Comparison of ENCODE assay signal across 19 mouse cellular contexts in the genomic region with DNA sequence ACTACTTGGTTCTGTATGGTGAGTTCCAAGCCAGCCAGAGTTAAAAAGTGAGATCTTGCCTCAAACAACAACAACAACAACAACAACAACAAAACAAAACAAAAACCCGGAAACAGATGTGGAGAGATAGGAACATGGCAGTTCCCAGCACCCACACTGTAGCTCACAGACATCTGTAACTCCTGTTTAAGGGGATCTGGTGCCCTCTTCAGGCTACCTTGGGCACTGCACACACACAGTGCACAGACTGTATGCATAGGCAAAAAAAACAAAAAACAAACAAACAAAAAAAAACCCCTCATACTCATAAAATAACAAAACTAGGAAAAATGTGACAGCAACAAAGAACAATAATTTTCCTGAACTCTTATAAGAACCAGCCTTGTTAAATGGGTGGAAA. TPM values are rescaled to one million over a fixed set of nuclear protein-coding genes. Genes with fewer than 3 reads are reported as not detected.
DNase-seq lines count a peak whose midpoint lies in the region; ATAC-seq and TF ChIP-seq lines count a peak whose summit lies in the region.
"Had no signal": no experiment of that assay in that cellular context is flagged by ENCODE, and none has a peak within 500 bp of the region (broad histone marks: within the 10 kb centered on the region; RNA-seq: fewer than 3 reads in every experiment).

No protein-coding gene starts in this region.

- WGBS in kidney, adult 2 months, result 95% methylated on average over 1 of the region's 1 CpGs
- 97% methylated on average over 1 of the region's 1 CpGs for WGBS in kidney, embryonic 15.5 days
- 92% methylated on average over 1 of the region's 1 CpGs for WGBS in midbrain, postnatal 0 days
- 88% methylated on average over 1 of the region's 1 CpGs for WGBS in midbrain, embryonic 10.5 days
- WGBS in stomach, postnatal 0 days, result 94% methylated on average over 1 of the region's 1 CpGs

- peaks cover 44% of the 10 kb centered on the region for H3K79me2 ChIP-seq in MEL (ENCODE audit: control insufficient read depth, insufficient read depth, low read length, poor library complexity)

- peak; percentile 27; the same call in 1 of the 2 replicates for TF ChIP-seq CTCF in kidney, adult 2 months (conservative IDR thresholded peaks at IDR 0.05; ENCODE audit: insufficient read depth, insufficient read length, low read depth, low read length)
- peak; percentile 42 for TF ChIP-seq CTCF in midbrain, postnatal 0 days (IDR thresholded peaks at IDR 0.05)
- TF ChIP-seq CTCF in MEL (IDR thresholded peaks at IDR 0.05 in 2 of 3, conservative IDR thresholded peaks at IDR 0.05 in 1 of 3; ENCODE audit: control insufficient read depth in 1 of 3, insufficient read depth in 1 of 3, low read depth in 2 of 3, low read length in 3 of 3, poor library complexity in 1 of 3, severe bottlenecking in 1 of 3), result peak; percentile 53 to 60 (median 54)
- TF ChIP-seq CTCF in stomach, postnatal 0 days (IDR thresholded peaks at IDR 0.05; ENCODE audit: low read depth), result peak; percentile 55

- no peak for TF ChIP-seq EP300 in MEL (IDR thresholded peaks at IDR 0.05; ENCODE audit: low read depth in 1 of 2, low read length in 2 of 2)
- no peak for TF ChIP-seq EP300 in stomach, postnatal 0 days (optimal IDR thresholded peaks at IDR 0.05)

- TF ChIP-seq RAD21 in MEL (IDR thresholded peaks at IDR 0.05; ENCODE audit: low read depth, low read length), result peak; percentile 3

- H3K4me3 ChIP-seq in kidney, adult 2 months (ENCODE audit: insufficient read depth, low read depth, low read length), result no peak overlapping the region
- H3K4me3 ChIP-seq in kidney, embryonic 15.5 days (replicated peaks), result no peak overlapping the region
- H3K4me3 ChIP-seq in midbrain, postnatal 0 days (ENCODE audit: low read depth, low read length), result no peak overlapping the region
- no peak overlapping the region for H3K4me3 ChIP-seq in midbrain, embryonic 10.5 days
- no peak overlapping the region for H3K4me3 ChIP-seq in MEL (ENCODE audit: control insufficient read depth in 1 of 2, insufficient read depth in 1 of 2, low read depth in 2 of 2, low read length in 2 of 2)
- no peak overlapping the region for H3K4me3 ChIP-seq in stomach, postnatal 0 days (ENCODE audit: low read depth, low read length)
- H3K4me3 ChIP-seq: embryonic facial prominence, embryonic 15.5 days; forebrain, embryonic 12.5 days; heart, embryonic 15.5 days had no signal

- H3K4me1 ChIP-seq in kidney, adult 2 months (ENCODE audit: control insufficient read depth, insufficient read depth, low read length), result peaks cover 19% of the 10 kb centered on the region
- H3K4me1 ChIP-seq in kidney, embryonic 15.5 days, result peaks cover 34% of the 10 kb centered on the region
- H3K4me1 ChIP-seq in midbrain, postnatal 0 days (ENCODE audit: insufficient read depth, low read length), result peaks cover 1% of the 10 kb centered on the region; the same call in 1 of the 2 replicates
- peaks cover 41% of the 10 kb centered on the region for H3K4me1 ChIP-seq in midbrain, embryonic 10.5 days
- peaks cover 0 to 7% of the 10 kb centered on the region in 2 experiments; a peak in 1 of 4 replicates for H3K4me1 ChIP-seq in MEL (ENCODE audit: control insufficient read depth in 1 of 2, insufficient read depth in 2 of 2, low read length in 2 of 2)
- peaks cover 16% of the 10 kb centered on the region for H3K4me1 ChIP-seq in stomach, postnatal 0 days (replicated peaks; ENCODE audit: control insufficient read depth, insufficient read depth)

- no peak for TF ChIP-seq POLR2A in kidney, adult 2 months (IDR thresholded peaks at IDR 0.05; ENCODE audit: low read depth, low read length)
- no peak for TF ChIP-seq POLR2A in MEL (IDR thresholded peaks at IDR 0.05; ENCODE audit: control insufficient read depth in 1 of 2, insufficient read depth in 1 of 2, low read depth in 1 of 2, low read length in 2 of 2, poor library complexity in 1 of 2)

- ATAC-seq in kidney, embryonic 15.5 days (replicated peaks; ENCODE audit: low FRiP score), result no peak
- no peak for ATAC-seq in midbrain, postnatal 0 days (ENCODE audit: low FRiP score)
- ATAC-seq in stomach, postnatal 0 days (ENCODE audit: low FRiP score, low TSS enrichment), result no peak
- ATAC-seq: intestine, embryonic 16.5 days had no signal

- H3K27ac ChIP-seq in kidney, adult 2 months (ENCODE audit: insufficient read depth, low read depth, low read length), result no peak overlapping the region
- no peak overlapping the region for H3K27ac ChIP-seq in kidney, embryonic 15.5 days
- H3K27ac ChIP-seq in midbrain, postnatal 0 days (ENCODE audit: low read depth, low read length), result no peak overlapping the region
- no peak overlapping the region for H3K27ac ChIP-seq in midbrain, embryonic 10.5 days (replicated peaks)
- H3K27ac ChIP-seq in MEL (ENCODE audit: control insufficient read depth, low read depth, low read length), result no peak overlapping the region
- H3K27ac ChIP-seq in stomach, postnatal 0 days (replicated peaks), result no peak overlapping the region
- H3K27ac ChIP-seq: embryonic facial prominence, embryonic 15.5 days; forebrain, embryonic 12.5 days; heart, embryonic 15.5 days had no signal

- H3K36me3 ChIP-seq in kidney, adult 2 months (ENCODE audit: control insufficient read depth, insufficient read depth, low read length), result no peaks in the 10 kb centered on the region
- H3K36me3 ChIP-seq in kidney, embryonic 15.5 days, result peaks cover 52% of the 10 kb centered on the region
- no peaks in the 10 kb centered on the region for H3K36me3 ChIP-seq in midbrain, postnatal 0 days (ENCODE audit: insufficient read depth, low read length)
- H3K36me3 ChIP-seq in midbrain, embryonic 10.5 days, result peaks cover 93% of the 10 kb centered on the region
- peaks cover 0 to 12% of the 10 kb centered on the region in 2 experiments; a peak in 3 of 4 replicates for H3K36me3 ChIP-seq in MEL (ENCODE audit: control insufficient read depth in 1 of 2, insufficient read depth in 2 of 2, low read length in 2 of 2)
- H3K36me3 ChIP-seq in stomach, postnatal 0 days (ENCODE audit: control insufficient read depth, insufficient read depth, low read length), result peaks cover 7% of the 10 kb centered on the region; the same call in 1 of the 2 replicates

- no peaks in the 10 kb centered on the region for H3K27me3 ChIP-seq in kidney, adult 2 months (replicated peaks; ENCODE audit: control insufficient read depth, insufficient read depth, low read length)
- H3K27me3 ChIP-seq in kidney, embryonic 15.5 days, result no peaks in the 10 kb centered on the region
- H3K27me3 ChIP-seq in midbrain, postnatal 0 days (ENCODE audit: insufficient read depth, low read length), result no peaks in the 10 kb centered on the region
- no peaks in the 10 kb centered on the region for H3K27me3 ChIP-seq in midbrain, embryonic 10.5 days (ENCODE audit: low read depth, poor library complexity, severe bottlenecking)
- no peaks in the 10 kb centered on the region for H3K27me3 ChIP-seq in MEL (ENCODE audit: control insufficient read depth in 1 of 2, insufficient read depth in 2 of 2, low read length in 2 of 2)
- no peaks in the 10 kb centered on the region for H3K27me3 ChIP-seq in stomach, postnatal 0 days (ENCODE audit: control insufficient read depth, insufficient read depth, low read length)
- H3K27me3 ChIP-seq: embryonic facial prominence, embryonic 15.5 days; forebrain, embryonic 12.5 days; heart, embryonic 15.5 days had no signal

- no peak overlapping the region for H3K4me2 ChIP-seq in kidney, embryonic 15.5 days
- no peak overlapping the region for H3K4me2 ChIP-seq in midbrain, postnatal 0 days (ENCODE audit: low read depth, low read length, poor library complexity, severe bottlenecking)
- no peak overlapping the region for H3K4me2 ChIP-seq in stomach, postnatal 0 days (replicated peaks; ENCODE audit: low read depth)
- H3K4me2 ChIP-seq: embryonic facial prominence, embryonic 15.5 days; forebrain, embryonic 12.5 days; heart, embryonic 15.5 days; midbrain, embryonic 11.5 days had no signal

- H3K9me3 ChIP-seq in kidney, embryonic 15.5 days (replicated peaks), result no peaks in the 10 kb centered on the region
- H3K9me3 ChIP-seq in midbrain, postnatal 0 days (ENCODE audit: low read length), result no peaks in the 10 kb centered on the region
- peaks cover 16% of the 10 kb centered on the region; the same call in 1 of the 2 replicates for H3K9me3 ChIP-seq in midbrain, embryonic 10.5 days (replicated peaks)
- H3K9me3 ChIP-seq in MEL (replicated peaks; ENCODE audit: insufficient read depth, low read length), result no peaks in the 10 kb centered on the region
- H3K9me3 ChIP-seq in stomach, postnatal 0 days (ENCODE audit: control insufficient read depth, low read length), result no peaks in the 10 kb centered on the region
- H3K9me3 ChIP-seq: embryonic facial prominence, embryonic 15.5 days; forebrain, embryonic 12.5 days; heart, embryonic 15.5 days had no signal

- DNase-seq in kidney, adult 2 months, result no peak
- no peak for DNase-seq in midbrain, postnatal 0 days (ENCODE audit: low spot score)
- no peak for DNase-seq in midbrain, embryonic 10.5 days (ENCODE audit: low spot score)
- peak; percentile 45 for DNase-seq in MEL (ENCODE audit: low read depth, low spot score)
- DNase-seq in stomach, postnatal 0 days (ENCODE audit: low spot score), result no peak
- no peak for DNase-seq in ovary, postnatal 14 days (ENCODE audit: low spot score)
- DNase-seq: adrenal gland, adult 8-10 months; cerebellum, adult 8-10 months; right cerebral cortex, adult 18-20 months; thymus, adult 2 months had no signal

- no peak overlapping the region for H3K9ac ChIP-seq in kidney, embryonic 15.5 days
- H3K9ac ChIP-seq in midbrain, postnatal 0 days (replicated peaks; ENCODE audit: low read length, poor library complexity, severe bottlenecking), result no peak overlapping the region
- H3K9ac ChIP-seq in MEL (ENCODE audit: control insufficient read depth, low read depth, low read length, poor library complexity, severe bottlenecking), result no peak overlapping the region
- H3K9ac ChIP-seq in stomach, postnatal 0 days (ENCODE audit: low read length), result no peak overlapping the region
- H3K9ac ChIP-seq: embryonic facial prominence, embryonic 15.5 days; forebrain, embryonic 12.5 days; heart, embryonic 15.5 days had no signal

RNA-seq across cellular contexts. Expression of gene Cdc42ep4, which starts 8.7 kb away (rescaled TPM):
- polyA plus RNA-seq in kidney, adult 2 months (2012; rRNA removed), result 18.0 and 18.2 TPM in 2 replicates
- 63.7 and 66.7 TPM in 2 replicates for polyA plus RNA-seq in kidney, embryonic 15.5 days (2015; fragmentation: Nextera tagmentation; extraction: Ambion mirVana)
- 88.0 and 89.5 TPM in 2 replicates for total RNA-seq in midbrain, postnatal 0 days (2014; rRNA removed)
- 60.3 and 63.2 TPM in 2 replicates for polyA plus RNA-seq in midbrain, postnatal 0 days (2015; fragmentation: Nextera tagmentation; extraction: Ambion mirVana)
- polyA plus RNA-seq in midbrain, embryonic 10.5 days (2016; fragmentation: Nextera tagmentation; extraction: Ambion mirVana), result 91.4 and 105 TPM in 2 replicates
- 25.3 and 27.7 TPM in 2 replicates for total RNA-seq in MEL (2012; rRNA removed)
- polyA plus RNA-seq in MEL (2012; ENCODE audit: insufficient read depth in 1 of 2, insufficient read length in 2 of 2, low read depth in 1 of 2, low replicate concordance in 2 of 2, missing spikeins in 1 of 2), result 10 to 100 TPM in 1 of 2 experiments, not detected in 1; 39.0 TPM
- 28.9 and 30.6 TPM in 2 replicates for polyA plus RNA-seq in stomach, postnatal 0 days (2015; fragmentation: Nextera tagmentation; extraction: Ambion mirVana)

RNA-seq across cellular contexts. Expression of gene Cpsf4l, which starts 33.2 kb away (rescaled TPM):
- 8.9 and 9.0 TPM in 2 replicates for polyA plus RNA-seq in kidney, adult 2 months (2012; rRNA removed)
- polyA plus RNA-seq in kidney, embryonic 15.5 days (2015; fragmentation: Nextera tagmentation; extraction: Ambion mirVana), result 0.74 and 1.2 TPM in 2 replicates
- total RNA-seq in midbrain, postnatal 0 days (2014; rRNA removed), result 0.22 TPM in 1 of 2 replicates, not detected in the other
- 0.20 TPM in 2 replicates for polyA plus RNA-seq in midbrain, postnatal 0 days (2015; fragmentation: Nextera tagmentation; extraction: Ambion mirVana)
- 0.37 and 0.51 TPM in 2 replicates for polyA plus RNA-seq in midbrain, embryonic 10.5 days (2016; fragmentation: Nextera tagmentation; extraction: Ambion mirVana)
- total RNA-seq in MEL (2012; rRNA removed), result not detected in 2 replicates
- polyA plus RNA-seq in MEL (2012; ENCODE audit: insufficient read depth in 1 of 2, insufficient read length in 2 of 2, low read depth in 1 of 2, low replicate concordance in 2 of 2, missing spikeins in 1 of 2), result under 1 TPM in 1 of 2 experiments, not detected in 1; 0.70 TPM
- 0.16 and 0.19 TPM in 2 replicates for polyA plus RNA-seq in stomach, postnatal 0 days (2015; fragmentation: Nextera tagmentation; extraction: Ambion mirVana)
- total RNA-seq: granulocyte monocyte progenitor cell, adult 5-6 weeks; neutrophil, adult 5-6 weeks had no signal
- polyA plus RNA-seq: spleen, adult 2 months had no signal

RNA-seq across cellular contexts. Expression of gene D11Wsu47e, which starts 58.8 kb away (rescaled TPM):
- 7.6 and 7.8 TPM in 2 replicates for polyA plus RNA-seq in kidney, adult 2 months (2012; rRNA removed)
- polyA plus RNA-seq in kidney, embryonic 15.5 days (2015; fragmentation: Nextera tagmentation; extraction: Ambion mirVana), result 21.3 and 22.0 TPM in 2 replicates
- 19.5 and 26.8 TPM in 2 replicates for total RNA-seq in midbrain, postnatal 0 days (2014; rRNA removed)
- polyA plus RNA-seq in midbrain, postnatal 0 days (2015; fragmentation: Nextera tagmentation; extraction: Ambion mirVana), result 27.8 and 27.9 TPM in 2 replicates
- 25.0 and 26.4 TPM in 2 replicates for polyA plus RNA-seq in midbrain, embryonic 10.5 days (2016; fragmentation: Nextera tagmentation; extraction: Ambion mirVana)
- 32.5 and 40.6 TPM in 2 replicates for total RNA-seq in MEL (2012; rRNA removed)
- polyA plus RNA-seq in MEL (2012; ENCODE audit: insufficient read depth in 1 of 2, insufficient read length in 2 of 2, low read depth in 1 of 2, low replicate concordance in 2 of 2, missing spikeins in 1 of 2), result 10 to 100 TPM in 1 of 2 experiments, not detected in 1; 25.0 TPM
- polyA plus RNA-seq in stomach, postnatal 0 days (2015; fragmentation: Nextera tagmentation; extraction: Ambion mirVana), result 8.7 and 9.7 TPM in 2 replicates

RNA-seq across cellular contexts. Expression of gene Fam104a, which starts 59.0 kb away (rescaled TPM):
- polyA plus RNA-seq in kidney, adult 2 months (2012; rRNA removed), result 24.6 and 25.8 TPM in 2 replicates
- polyA plus RNA-seq in kidney, embryonic 15.5 days (2015; fragmentation: Nextera tagmentation; extraction: Ambion mirVana), result 44.4 and 45.3 TPM in 2 replicates
- 29.5 and 30.1 TPM in 2 replicates for total RNA-seq in midbrain, postnatal 0 days (2014; rRNA removed)
- 46.3 and 48.7 TPM in 2 replicates for polyA plus RNA-seq in midbrain, postnatal 0 days (2015; fragmentation: Nextera tagmentation; extraction: Ambion mirVana)
- polyA plus RNA-seq in midbrain, embryonic 10.5 days (2016; fragmentation: Nextera tagmentation; extraction: Ambion mirVana), result 60.5 and 60.9 TPM in 2 replicates
- 34.6 and 38.1 TPM in 2 replicates for total RNA-seq in MEL (2012; rRNA removed)
- 10 to 100 TPM in 1 of 2 experiments, not detected in 1; 33.6 TPM for polyA plus RNA-seq in MEL (2012; ENCODE audit: insufficient read depth in 1 of 2, insufficient read length in 2 of 2, low read depth in 1 of 2, low replicate concordance in 2 of 2, missing spikeins in 1 of 2)
- polyA plus RNA-seq in stomach, postnatal 0 days (2015; fragmentation: Nextera tagmentation; extraction: Ambion mirVana), result 34.2 and 34.3 TPM in 2 replicates
